Mouse (Mus musculus): ENCODE results near the gene Nhej1.

Nhej1 gene

GRCm38 (mm10) chr1:74927621-74928296, 197.2 kb downstream of the Nhej1 start:
- no peak for DNase-seq (ENCODE audit: low spot score)

- DNase-seq (ENCODE audit: low spot score) = peak; percentile 51
Measured at GRCm38 (mm10) chr1:74926721-74927120, 198.3 kb downstream of the Nhej1 start.

- no peak for DNase-seq (ENCODE audit: low spot score)
Measured at GRCm38 (mm10) chr1:74924464-74924863, 200.5 kb downstream of the Nhej1 start.
